Mouse (Mus musculus) myocyte (in vitro differentiated cells): ENCODE data around the gene Dnajb7. TPM values are rescaled to one million over a fixed set of nuclear protein-coding genes. Genes with fewer than 3 reads are reported as not detected.

Experiments
- H3K27me3 ChIP-seq: one replicate; pipeline ENCODE4 v1.6.1; 2011; ENCODE audit not compliant: control insufficient read depth, insufficient read depth, insufficient read length
- H3K36me3 ChIP-seq: one replicate; pipeline ENCODE4 v1.6.1; 2011; ENCODE audit not compliant: control insufficient read depth, insufficient read depth
- H3K4me2 ChIP-seq: one replicate; pipeline ENCODE4 v1.6.1; 2011; ENCODE audit warnings: low read depth, control low read depth
- H3K4me3 ChIP-seq: one replicate; pipeline ENCODE4 v1.5.1; 2011; ENCODE audit warnings: mild to moderate bottlenecking, control low read depth, moderate library complexity
- H3K79me2 ChIP-seq: one replicate; pipeline ENCODE4 v1.6.1; 2011; ENCODE audit not compliant: control insufficient read depth, insufficient read depth
- H3ac ChIP-seq: one replicate; pipeline ENCODE4 v1.6.1; 2011; ENCODE audit not compliant: control insufficient read depth, insufficient read length
- CEBPB ChIP-seq: IDR thresholded peaks from 2 replicates; pipeline ENCODE4 v1.6.1; 2011; ENCODE audit warnings: mild to moderate bottlenecking, moderate library complexity; ENCODE audit not compliant: poor library complexity, insufficient read depth, severe bottlenecking
- E2F4 ChIP-seq: IDR thresholded peaks from one replicate; pipeline ENCODE4 v1.6.1; 2011; ENCODE audit warnings: mild to moderate bottlenecking, control low read depth, moderate library complexity; ENCODE audit not compliant: insufficient read depth
- MAX ChIP-seq: IDR thresholded peaks from one replicate; pipeline ENCODE4 v1.6.1; 2011; ENCODE audit warnings: low read depth, mild to moderate bottlenecking, control low read depth
- MYOD1 ChIP-seq, 3 experiments: IDR thresholded peaks; one replicate each; pipeline ENCODE4 v1.6.1; 2011; ENCODE audit warnings: control low read depth in 2 of 3, low read depth in 2 of 3, mild to moderate bottlenecking in 2 of 3, moderate library complexity in 1 of 3; ENCODE audit not compliant: insufficient read length in 2 of 3, control insufficient read depth in 1 of 3
- MYOG ChIP-seq, 3 experiments: IDR thresholded peaks; one replicate each; pipeline ENCODE4 v1.6.1; 2011; ENCODE audit warnings: control low read depth in 2 of 3, low read depth in 2 of 3, mild to moderate bottlenecking in 2 of 3; ENCODE audit not compliant: insufficient read length in 2 of 3, control insufficient read depth in 1 of 3, insufficient read depth in 1 of 3
- POLR2A ChIP-seq: IDR thresholded peaks from one replicate; pipeline ENCODE4 v1.6.1; 2011; ENCODE audit warnings: low read depth, mild to moderate bottlenecking, control low read depth, moderate library complexity; ENCODE audit not compliant: insufficient read length
- POLR2AphosphoS2 ChIP-seq: IDR thresholded peaks from one replicate; pipeline ENCODE4 v1.6.1; 2011; ENCODE audit warnings: low read depth, control low read depth; ENCODE audit not compliant: insufficient read length
- REST ChIP-seq: IDR thresholded peaks from one replicate; pipeline ENCODE4 v1.6.1; 2011; ENCODE audit warnings: mild to moderate bottlenecking, control low read depth, moderate library complexity; ENCODE audit not compliant: insufficient read depth, insufficient read length
- SRF ChIP-seq: IDR thresholded peaks from one replicate; pipeline ENCODE4 v1.6.1; 2011; ENCODE audit warnings: low read depth; ENCODE audit not compliant: control insufficient read depth, insufficient read length
- TCF12 ChIP-seq: IDR thresholded peaks from one replicate; pipeline ENCODE4 v1.6.1; 2011; ENCODE audit warnings: mild to moderate bottlenecking, control low read depth; ENCODE audit not compliant: poor library complexity, insufficient read depth, severe bottlenecking
- TCF3 ChIP-seq: IDR thresholded peaks from one replicate; pipeline ENCODE4 v1.6.1; 2011; ENCODE audit warnings: low read depth, control low read depth; ENCODE audit not compliant: insufficient read length
- USF1 ChIP-seq: IDR thresholded peaks from one replicate; pipeline ENCODE4 v1.6.1; 2011; ENCODE audit warnings: low read depth, mild to moderate bottlenecking, control low read depth, moderate library complexity
- polyA plus RNA-seq: library from polyadenylated mRNA; unstranded; fragments of >200 nt; fragmentation: generic; extraction: Trizol; gene quantifications from one replicate; pipeline ENCODE4 v1.2.1, GENCODE M21; 2012; ENCODE audit warnings: missing spikeins

Gene Dnajb7
- polyA plus RNA-seq, 1 experiment, result 0.06 TPM

- H3ac ChIP-seq, result no peak overlapping the region
- no peak overlapping the region for H3K4me3 ChIP-seq
- peak overlapping the region; percentile 93 for H3K4me2 ChIP-seq
- TF ChIP-seq POLR2AphosphoS2 (no peak), TCF3 (no peak), REST (no peak), CEBPB (no peak), TCF12 (no peak), POLR2A (no peak), MYOD1 (IDR thresholded peaks at IDR 0.05; ENCODE audit: control insufficient read depth in 1 of 3, insufficient read length in 2 of 3, low read depth in 2 of 3) (no peak), E2F4 (no peak), MAX (no peak), USF1 (no peak), MYOG (IDR thresholded peaks at IDR 0.05; ENCODE audit: control insufficient read depth in 1 of 3, insufficient read depth in 1 of 3, insufficient read length in 2 of 3, low read depth in 2 of 3) (no peak)
- H3K36me3 ChIP-seq, result peaks cover 37% of the 10 kb centered on the region
- no peaks in the 10 kb centered on the region for H3K27me3 ChIP-seq
- H3K79me2 ChIP-seq, result peaks cover 29% of the 10 kb centered on the region
These were observed 46.6 kb downstream of the Dnajb7 start for GRCm38 (mm10) chr15:81361417-81362015.

- Histone ChIP-seq H3K27me3 (no peaks in the 10 kb centered on the region), H3K36me3 (peaks cover 33% of the 10 kb centered on the region), H3K4me2 (peak overlapping the region; percentile 93), H3ac (peak overlapping the region; percentile 41), H3K4me3 (peak overlapping the region; percentile 53), H3K79me2 (peaks cover 29% of the 10 kb centered on the region)
- TF ChIP-seq E2F4, result no peak
- TF ChIP-seq TCF3, result no peak
- TF ChIP-seq MAX, result no peak
- TF ChIP-seq CEBPB, result no peak
- TF ChIP-seq POLR2AphosphoS2, result no peak
- TF ChIP-seq SRF, result no peak
- no peak for TF ChIP-seq REST
- no peak for TF ChIP-seq MYOD1 (IDR thresholded peaks at IDR 0.05; ENCODE audit: control insufficient read depth in 1 of 3, insufficient read length in 2 of 3, low read depth in 2 of 3)
- no peak for TF ChIP-seq TCF12
- no peak for TF ChIP-seq MYOG (IDR thresholded peaks at IDR 0.05; ENCODE audit: control insufficient read depth in 1 of 3, insufficient read depth in 1 of 3, insufficient read length in 2 of 3, low read depth in 2 of 3)
- TF ChIP-seq POLR2A, result no peak
- no peak for TF ChIP-seq USF1
These were observed 47.1 kb downstream of the Dnajb7 start for GRCm38 (mm10) chr15:81361022-81361404.

GRCm38 (mm10) chr15:81360345-81361021 lies 47.6 kb downstream of the Dnajb7 start, which contains the start of gene Slc25a17:
TSS of gene Slc25a17 (minus strand) at chr15:81360812.
- Histone ChIP-seq H3K27me3 (no peaks in the 10 kb centered on the region), H3K4me2 (peak within 1 kb of the TSS; percentile 93), H3K79me2 (peaks cover 29% of the 10 kb centered on the region), H3K4me3 (peak within 1 kb of the TSS; percentile 53), H3ac (peak within 1 kb of the TSS; percentile 41), H3K36me3 (peaks cover 27% of the 10 kb centered on the region)
- TF ChIP-seq SRF (no peak), TCF12 (no peak), REST (no peak), POLR2AphosphoS2 (peak; percentile 82), MYOD1 (IDR thresholded peaks at IDR 0.05; ENCODE audit: control insufficient read depth in 1 of 3, insufficient read length in 2 of 3, low read depth in 2 of 3) (no peak), MAX (no peak), E2F4 (no peak), USF1 (no peak), TCF3 (no peak), MYOG (IDR thresholded peaks at IDR 0.05; ENCODE audit: control insufficient read depth in 1 of 3, insufficient read depth in 1 of 3, insufficient read length in 2 of 3, low read depth in 2 of 3) (peak in 2 of 3 experiments; percentile 41 to 67), CEBPB (no peak), POLR2A (peak; percentile 90)

- Histone ChIP-seq H3K4me2 (peak overlapping the region; percentile 93), H3K79me2 (peaks cover 29% of the 10 kb centered on the region), H3K27me3 (no peaks in the 10 kb centered on the region), H3K36me3 (peaks cover 17% of the 10 kb centered on the region), H3K4me3 (peak overlapping the region; percentile 53), H3ac (peak overlapping the region; percentile 41)
- no peak for TF ChIP-seq POLR2AphosphoS2
These were observed 48.7 kb downstream of the Dnajb7 start for GRCm38 (mm10) chr15:81359421-81359820.
